Mouse (Mus musculus) ES-E14 (cell line): ENCODE data around the gene Usp3.

Experiments
- CHD2 ChIP-seq: IDR thresholded peaks from 2 replicates; pipeline ENCODE4 v1.6.1; 2014; ENCODE audit warnings: mild to moderate bottlenecking, low read depth, low read length, inconsistent platforms
- HCFC1 ChIP-seq: IDR thresholded peaks from 2 replicates; pipeline ENCODE4 v1.6.1; 2012; ENCODE audit warnings: low read length, inconsistent platforms, borderline replicate concordance; ENCODE audit not compliant: insufficient read depth
- MAFK ChIP-seq: IDR thresholded peaks from 2 replicates; pipeline ENCODE4 v1.6.1; 2014; ENCODE audit warnings: mild to moderate bottlenecking, low read depth, low read length, inconsistent platforms; ENCODE audit not compliant: insufficient read depth
- ZC3H11A ChIP-seq: IDR thresholded peaks from 2 replicates; pipeline ENCODE4 v1.6.1; 2012; ENCODE audit warnings: low read depth, mild to moderate bottlenecking, inconsistent platforms, low read length, borderline replicate concordance

GRCm38 (mm10) chr9:66591851-66592645, 894 bp downstream of the Usp3 start:
- TF ChIP-seq MAFK (no peak), HCFC1 (no peak), ZC3H11A (no peak), CHD2 (no peak)
